Mouse (Mus musculus): ENCODE measurements around the gene Tbpl1. TPM values are rescaled to one million over a fixed set of nuclear protein-coding genes. Genes with fewer than 3 reads are reported as not detected.

Tbpl1 gene
- polyA plus RNA-seq (2017; shearing (Covaris generic)) = 10 to 100 TPM; 58.0 to 67.6 TPM

DNA sequence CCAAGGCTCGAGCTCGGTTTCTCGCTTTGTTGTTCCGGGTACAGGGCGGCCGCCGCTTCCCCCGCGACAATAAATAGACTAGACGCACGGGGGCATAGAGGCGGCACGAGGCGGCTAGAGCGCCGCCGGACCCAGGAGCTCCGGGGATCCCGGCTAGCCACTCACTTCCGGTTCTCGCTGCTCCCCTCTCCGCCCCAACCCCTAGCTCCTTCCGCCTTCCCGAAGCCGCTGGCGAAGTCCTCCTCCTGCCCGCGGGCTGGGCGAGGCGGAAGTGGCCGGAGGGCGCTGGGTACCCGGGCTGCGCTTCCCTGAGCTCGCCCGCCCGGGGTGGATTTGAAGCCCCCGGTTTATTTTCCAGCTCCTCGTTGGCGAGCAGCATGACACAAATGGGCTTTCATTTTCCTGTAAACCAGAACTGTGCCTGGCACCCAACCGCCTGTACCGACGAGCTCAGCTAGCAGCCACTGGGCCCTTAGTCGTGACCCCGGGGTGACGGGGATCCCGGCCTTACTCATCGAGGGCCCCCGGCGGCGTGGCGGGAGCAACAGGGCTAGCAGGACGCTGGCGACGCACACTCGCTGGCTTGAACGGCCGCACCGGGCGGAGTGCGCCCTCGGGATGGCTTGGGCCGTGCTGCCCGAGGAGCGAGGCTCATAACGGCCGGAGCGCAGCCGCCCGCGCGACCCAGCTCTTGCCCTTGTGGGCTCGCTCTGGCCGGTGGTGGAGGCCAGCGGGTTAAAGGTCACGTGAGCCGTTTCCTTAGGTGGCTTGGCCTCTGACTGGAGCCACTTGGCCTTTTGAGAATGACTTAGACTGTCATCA, at the start of gene Tbpl1:
TSS of gene Tbpl1 (minus strand) at position 667 of the 822 bp plus-strand sequence.
- peak; percentile 92 for ATAC-seq

DNA sequence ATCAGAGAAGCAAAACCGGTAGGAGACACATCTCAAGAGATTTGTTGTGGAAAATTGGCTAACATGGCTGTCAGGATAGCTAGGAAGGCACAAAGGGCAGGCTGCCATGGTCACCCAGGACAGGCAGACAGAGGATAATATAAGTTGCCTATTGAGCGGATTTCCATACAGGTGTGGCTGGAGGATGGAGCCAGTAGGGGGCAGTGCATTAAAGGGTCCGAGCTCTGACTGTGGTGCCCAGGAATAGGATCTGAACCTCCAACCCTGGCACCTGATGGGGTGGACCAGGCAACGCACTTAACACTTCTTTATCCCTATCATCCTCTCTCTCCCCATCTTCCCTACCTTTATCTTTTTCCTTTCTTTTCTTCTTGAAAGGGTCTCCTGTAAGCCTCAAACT, 49.7 kb upstream of the Tbpl1 start:
- no peak for ATAC-seq

DNA sequence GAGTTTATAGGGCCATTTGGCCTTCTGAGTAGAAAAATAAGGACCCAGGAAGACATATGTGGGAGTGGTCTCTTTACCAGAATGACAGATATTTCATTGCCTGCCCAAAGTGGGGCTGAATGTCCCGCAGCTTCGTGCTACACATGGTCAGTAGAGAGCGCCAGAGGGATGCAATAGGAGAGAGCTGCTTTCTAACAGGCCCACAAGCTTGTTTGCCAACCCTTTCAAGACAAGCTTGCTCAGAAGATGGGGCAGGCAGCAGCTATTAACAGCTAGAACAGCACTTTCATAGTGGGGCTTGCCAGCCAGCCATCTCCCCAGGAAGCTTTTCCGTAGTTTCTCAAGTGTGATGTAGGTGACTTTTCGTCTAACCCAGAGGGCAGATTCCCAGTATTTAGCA, 46.2 kb upstream of the Tbpl1 start:
- no peak for ATAC-seq

DNA sequence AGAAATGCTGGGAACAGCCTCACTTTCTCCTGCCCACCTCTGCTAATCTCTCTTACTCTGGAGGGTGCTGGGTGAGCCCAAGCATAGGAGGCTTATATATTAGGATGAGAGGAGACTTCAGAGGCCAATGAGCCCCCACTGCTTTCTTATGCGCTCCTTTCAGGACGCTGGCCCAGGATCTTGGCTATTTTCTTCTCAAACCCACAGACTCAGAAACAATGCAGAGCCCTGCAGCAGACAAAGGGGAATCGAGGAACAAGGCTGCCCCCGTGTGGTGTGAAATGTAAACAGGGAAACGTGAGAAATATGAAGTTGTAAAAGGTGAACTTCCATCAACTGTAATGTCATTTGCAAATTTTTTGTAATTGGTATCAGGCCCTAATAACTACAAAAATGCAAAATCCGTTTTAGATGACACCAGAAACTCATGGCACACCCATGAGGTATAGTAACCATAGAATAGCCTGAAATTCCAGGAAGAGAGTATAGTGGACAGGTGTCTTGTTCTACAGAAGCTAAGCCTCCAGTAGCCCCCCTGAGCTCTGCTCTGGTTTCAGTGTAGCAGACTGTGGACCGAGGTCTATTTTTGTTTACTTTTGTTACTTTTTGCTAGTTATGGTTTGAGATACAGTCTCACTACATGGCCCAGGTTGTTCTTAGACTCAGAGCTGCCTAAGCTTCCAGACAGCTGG, 44.4 kb upstream of the Tbpl1 start:
- ATAC-seq = no peak

DNA sequence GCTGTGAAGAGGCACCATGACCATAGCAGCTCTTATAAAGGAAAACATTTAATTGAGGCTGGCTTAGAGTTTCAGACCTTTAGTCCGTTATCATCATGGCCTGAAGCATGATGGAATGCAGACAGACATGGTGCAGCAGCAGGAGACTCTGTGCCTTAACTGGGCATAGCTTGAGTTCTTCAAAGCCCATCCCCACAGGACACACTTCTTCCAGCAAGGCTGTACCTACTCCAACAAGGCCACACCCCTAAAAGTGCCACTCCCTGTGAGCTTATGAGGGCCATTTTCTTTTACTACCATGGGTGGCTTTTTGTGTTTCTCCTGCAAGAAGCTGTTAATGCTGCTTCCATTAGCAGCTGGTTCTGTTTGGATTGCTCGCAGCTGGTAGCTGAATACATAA, 43.7 kb upstream of the Tbpl1 start:
- ATAC-seq = no peak

DNA sequence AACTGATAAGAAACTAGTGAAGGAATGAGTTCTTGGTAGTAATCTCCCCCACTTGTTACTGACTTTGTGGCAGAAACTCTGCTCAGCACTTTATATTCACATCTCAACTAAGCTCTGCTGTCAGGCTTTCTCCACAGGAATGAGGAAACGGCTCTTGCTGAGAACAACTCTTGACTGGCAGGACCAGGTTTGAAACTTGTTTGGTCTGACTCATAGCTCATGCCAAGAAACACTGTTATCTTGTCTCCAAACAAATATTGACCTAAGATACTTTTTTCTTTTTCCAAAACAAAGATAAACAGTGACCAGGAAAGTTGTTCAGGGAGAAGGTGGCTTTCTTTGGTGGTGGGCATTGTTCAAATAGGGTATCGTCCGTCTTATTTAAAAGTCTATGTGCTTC, 42.9 kb upstream of the Tbpl1 start:
- no peak for ATAC-seq

DNA sequence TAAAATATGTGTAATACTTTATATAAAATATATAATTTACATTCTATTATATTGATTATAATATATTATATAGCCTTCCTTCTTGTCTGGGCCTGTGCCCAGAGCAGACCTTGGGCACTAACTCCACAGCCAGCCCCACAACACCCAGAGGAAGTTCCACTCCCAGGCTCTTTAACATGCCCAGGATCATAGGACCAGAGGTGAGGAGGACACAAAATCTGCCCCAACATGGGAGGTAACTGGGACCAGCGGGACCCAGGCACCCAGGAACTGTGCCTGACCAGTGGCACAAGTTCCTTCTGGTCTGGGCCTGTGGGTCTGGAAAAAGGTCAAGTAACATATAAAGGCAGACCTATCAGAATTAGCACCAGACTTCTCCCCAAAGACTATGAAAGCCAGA, 22.5 kb upstream of the Tbpl1 start:
- ATAC-seq = no peak

DNA sequence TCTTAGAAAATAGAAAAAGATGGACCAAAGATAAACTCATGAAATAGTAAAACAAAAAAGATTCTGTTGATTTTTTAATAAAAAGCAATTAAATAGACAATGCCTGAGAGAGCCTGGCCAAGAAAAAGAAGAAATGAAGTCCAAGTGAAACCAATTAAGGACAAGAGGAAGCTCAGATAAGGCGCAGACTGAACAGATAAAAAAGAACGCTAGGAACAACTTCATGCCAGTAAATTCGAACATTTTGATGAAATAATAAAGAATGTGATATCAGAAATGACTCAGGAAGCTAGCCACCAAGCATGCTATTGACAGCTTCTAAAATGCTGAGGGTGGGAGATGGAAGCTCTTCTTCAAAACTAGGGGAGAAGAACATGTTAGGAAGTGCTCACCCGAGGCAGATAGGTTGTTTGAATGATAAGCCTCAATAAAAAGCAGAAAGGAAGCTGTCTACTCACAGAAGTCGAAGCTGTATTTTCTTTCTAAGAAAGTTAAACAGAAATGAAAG, 19.5 kb upstream of the Tbpl1 start:
- no peak for ATAC-seq

DNA sequence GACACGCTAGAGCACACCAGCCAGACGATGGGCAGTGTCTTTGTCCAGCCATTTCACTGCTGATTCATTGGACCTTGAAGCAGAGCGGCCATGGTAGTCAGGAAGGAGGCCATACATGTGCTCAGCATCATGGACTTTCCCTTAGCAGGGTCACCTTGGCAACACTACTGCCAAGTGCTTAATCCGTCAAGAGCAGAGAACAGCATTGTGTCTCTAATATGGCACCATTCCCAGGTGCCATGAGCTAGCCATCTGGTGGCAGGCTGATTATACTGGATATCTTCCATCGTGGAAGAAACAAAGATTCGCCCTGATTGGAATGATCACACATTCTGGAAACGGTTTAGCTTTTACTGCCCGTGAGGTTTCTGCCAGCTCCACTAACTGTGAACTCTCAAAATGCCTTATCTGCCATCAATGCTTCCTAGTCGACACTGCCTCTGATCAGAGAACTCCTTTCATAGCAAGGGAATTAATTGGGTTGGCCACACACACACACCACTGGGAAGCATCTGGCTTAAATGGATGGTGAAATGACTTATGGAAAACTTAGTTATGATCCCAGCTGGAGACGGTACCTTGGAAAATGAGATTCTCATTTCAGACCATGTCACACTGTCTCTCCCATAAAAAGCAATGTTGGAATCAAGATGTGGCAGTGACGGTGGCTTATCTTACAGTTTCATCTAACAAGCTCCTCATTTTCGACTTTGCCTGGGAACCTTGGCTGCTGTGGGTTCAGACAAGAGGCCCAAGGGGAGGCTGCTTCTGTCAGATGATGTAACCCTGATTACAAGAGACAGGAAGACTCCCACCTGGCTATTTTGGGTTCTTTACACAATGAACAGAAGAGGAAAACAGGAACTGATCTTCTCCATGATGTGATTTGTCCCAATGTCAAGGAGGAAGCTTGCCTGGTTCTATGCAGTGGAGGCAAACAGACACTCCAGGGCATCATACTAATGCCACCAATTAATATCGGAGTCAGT, 14.9 kb upstream of the Tbpl1 start:
- ATAC-seq = no peak

DNA sequence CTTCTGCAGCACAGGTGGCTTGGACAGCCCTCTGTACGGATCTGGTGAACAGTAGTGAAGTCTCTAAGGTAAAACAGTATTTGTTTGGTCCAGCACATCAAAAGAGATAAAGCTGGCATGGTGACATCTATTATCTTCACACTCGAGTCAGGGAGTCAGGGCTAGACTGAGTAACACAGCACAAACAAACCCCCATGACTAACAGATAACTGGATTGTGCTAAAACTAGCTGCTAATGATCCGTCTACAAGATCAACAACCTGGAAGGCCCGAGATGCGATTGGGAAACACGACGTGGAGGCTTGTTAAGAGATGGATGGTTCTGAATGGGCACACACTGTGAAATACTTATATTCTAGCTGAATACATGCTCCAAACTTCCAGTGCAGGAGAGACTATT, 14.2 kb upstream of the Tbpl1 start:
- ATAC-seq = no peak

DNA sequence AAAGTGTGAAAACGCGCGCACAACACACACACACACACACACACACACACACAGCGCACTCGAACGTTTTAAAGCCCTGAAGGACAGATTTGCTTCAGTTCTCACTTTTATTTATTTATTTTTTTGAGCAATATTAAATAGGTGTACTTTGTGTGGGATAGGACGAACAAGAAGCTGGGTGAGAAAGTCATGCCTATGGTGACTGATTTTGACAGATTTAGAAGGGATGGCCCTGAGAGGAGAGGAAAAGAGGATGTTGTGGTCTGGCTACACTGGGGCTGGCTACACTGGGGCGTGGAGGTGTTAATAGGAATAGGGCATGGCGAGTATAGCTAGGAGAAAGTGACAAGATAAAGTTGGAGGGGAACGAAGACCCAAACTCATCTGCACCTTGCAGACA, 443 bp upstream of the Tbpl1 start:
- peak; percentile 17 for ATAC-seq

DNA sequence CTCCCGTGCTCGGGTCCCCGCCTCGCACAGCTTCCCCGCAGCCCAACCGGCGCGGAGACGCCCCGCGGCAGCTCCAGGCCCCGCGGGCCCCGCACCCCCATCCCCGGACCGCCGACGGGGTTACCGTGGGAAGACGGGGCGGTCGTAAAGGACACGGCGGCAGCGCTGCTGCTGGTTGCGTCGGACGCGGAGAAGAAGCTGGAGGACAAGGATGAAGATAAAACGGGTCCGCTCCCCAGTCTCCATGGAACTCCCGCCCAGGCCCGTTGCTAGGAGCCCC, 806 bp downstream of the Tbpl1 start:
- ATAC-seq = peak; percentile 33

DNA sequence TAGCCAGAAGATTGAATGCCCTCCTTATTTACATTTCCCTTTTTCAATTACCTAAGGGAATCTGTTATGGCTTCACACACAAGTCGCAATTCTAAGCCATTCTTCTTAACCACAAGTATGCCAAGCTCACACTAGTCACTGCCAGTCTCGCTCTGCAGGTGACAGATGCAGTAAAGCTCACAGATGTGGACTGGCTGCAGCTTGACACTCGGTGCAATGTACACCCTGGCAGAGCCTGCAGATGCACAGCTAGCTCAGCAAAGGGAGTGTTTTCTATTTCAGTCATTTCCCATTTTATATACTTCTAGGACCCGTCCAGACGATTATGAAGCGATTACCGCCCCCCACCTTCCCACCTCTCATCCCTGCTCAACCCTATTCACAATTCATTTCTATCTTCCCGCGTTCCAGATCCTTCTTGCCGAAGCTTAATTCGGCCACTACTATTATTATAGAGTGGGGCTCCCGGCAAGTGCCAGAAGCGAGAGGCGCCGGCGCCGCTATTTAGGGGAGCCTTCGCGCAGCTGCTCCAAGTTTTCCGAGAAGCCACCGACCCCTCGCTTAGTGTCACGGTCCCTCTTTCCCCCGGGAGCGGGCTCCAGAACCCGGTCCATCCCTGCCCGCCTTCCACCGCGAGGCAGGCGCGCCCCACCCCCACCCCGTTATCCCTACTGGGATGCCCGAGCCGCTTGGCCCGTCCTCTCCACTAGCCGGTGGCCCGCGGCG, 1.3 kb downstream of the Tbpl1 start:
- no peak for ATAC-seq

DNA sequence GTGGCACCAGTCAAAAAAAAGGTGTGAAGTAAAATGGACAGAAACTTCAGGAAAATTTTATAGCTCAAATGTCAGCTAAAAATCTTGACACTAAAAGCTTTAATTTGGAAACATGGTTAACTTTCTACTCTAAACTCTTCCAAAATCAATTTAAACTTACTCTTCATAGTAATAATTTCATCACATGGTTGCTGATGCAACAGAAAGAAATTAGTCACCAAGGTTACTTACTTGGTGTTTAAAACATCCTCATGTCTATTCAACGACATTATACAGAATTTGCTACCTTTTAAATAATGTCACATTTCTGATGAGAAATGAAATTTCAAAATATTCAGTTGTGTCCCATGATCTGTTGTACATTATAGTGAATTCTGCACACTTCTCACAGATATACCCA, 3.5 kb downstream of the Tbpl1 start:
- no peak for ATAC-seq

DNA sequence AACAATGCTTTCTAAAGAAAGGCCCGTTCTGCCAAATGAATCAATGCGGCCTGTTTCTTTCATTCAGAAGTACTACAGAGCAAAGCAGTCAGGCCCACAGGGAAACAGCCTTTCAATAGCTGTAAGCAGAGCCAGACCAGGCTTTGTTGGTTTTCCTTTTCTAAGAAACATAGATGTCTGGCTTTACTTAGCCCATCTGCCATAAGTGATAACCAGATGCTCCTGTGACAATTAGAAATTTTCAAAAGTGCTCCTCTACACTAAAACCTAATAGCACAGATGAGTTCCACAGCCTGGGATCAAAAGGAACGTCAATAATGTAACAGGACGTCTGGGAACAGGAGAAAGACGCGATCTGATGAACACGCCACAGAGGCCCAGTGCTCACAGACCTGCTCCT, 5.4 kb downstream of the Tbpl1 start:
- ATAC-seq = no peak

DNA sequence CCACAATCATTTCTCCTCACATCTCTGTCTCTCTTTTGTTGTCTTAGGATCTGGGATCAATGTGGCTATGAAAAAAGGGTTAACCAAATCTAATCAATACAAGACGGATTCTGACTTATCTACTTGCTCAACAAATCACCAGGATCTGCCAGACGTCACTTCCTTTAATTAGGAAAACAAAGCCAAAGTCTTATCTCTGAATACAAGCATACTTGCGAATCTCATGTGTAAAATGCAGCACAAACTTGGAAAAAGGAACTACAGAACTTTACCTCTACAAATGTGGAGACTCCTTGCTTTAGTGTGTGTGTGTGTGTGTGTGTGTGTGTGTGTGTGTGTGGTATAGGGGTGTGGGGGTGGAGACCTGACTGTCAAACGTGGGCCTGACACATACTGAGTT, 6.6 kb downstream of the Tbpl1 start:
- ATAC-seq = no peak

DNA sequence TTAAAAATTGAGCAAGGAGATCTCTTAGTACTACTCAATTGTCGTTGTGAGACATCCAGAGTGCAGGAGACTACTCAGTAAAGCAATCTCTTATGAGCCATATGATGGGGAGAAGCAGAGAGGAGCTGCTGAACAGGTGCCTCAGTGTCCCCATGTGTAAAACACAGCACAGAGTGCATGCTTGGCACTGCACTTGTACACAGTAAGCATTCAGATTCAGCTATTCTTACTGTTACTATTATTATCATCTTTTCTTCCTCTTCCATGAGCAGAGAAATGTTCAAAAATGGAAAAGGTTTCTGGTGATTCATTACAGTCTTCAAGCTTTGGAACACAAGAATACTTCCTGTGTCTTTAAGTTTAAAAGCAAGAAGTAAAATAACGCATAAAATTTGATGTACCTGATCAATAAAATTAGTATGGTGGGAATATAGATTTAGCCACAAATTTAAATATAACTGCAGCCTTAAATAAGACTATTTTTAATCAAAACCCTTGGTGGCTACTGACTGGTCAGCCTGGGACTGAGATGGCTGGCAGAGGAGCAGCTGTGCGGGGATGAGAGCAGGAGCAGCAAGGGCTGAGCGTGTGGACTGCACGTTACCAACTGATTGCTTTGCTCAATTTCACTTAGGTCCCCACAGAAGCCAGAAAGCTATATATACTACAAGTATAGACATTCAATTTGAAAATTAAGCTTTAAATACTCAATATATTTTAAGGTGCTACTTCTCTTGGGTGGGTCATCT, 10.8 kb downstream of the Tbpl1 start:
- no peak for ATAC-seq

DNA sequence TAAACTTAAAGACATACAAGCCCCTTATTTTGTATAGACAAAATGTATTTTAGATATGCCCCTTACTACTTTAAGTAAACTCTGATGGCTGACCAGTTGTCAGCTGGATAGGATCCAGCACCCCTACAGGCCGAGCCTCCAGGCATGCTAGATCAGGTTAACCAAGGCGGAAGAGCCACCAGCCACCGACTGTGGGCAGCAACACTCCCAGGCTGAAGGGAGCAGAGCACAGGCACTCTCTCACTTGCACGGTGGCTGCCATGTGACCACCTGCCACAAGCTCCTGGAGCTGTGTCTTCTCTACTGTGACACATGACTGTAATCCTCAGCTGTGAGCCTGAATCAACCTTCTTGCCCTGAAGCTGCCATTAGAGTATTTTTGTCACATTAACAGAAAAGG, 13.3 kb downstream of the Tbpl1 start:
- ATAC-seq = no peak

DNA sequence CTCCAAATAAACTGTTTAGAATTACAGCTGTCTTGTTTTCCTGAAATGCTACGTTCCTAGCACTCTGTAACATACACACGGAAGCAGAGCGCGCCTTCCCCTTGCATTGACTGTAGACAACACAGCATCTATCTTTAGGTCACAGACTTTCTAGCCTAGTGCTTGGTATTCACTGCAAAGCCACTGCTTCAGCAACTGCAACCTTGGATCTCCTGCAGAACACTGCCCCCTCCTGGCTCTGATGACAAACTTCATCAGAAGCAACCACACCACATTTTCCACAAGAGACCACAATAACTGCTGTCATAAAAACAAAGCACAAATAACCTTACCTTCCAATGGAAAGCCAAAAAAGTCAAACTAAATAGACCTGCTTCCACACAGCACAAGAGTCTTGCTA, 17.2 kb downstream of the Tbpl1 start:
- peak; percentile 91 for ATAC-seq

DNA sequence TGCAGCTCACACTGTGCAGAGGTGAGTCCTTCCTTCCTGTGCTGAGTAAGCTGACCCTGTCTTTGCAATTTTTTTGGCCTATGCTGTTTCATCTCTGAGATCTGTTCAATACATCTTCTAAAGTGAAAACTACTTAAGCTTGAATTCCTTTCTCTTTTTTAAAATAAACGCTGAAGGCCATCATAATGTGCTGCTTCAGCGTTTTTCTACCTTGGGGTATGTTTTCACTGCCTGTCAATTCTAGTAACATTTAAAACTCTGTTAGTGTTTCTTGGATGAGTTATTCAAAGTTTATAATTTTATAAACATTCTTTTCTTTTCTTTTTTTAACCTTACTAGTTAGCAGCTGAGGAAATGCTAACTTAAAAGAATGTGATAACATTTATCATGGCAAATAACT, 18.8 kb downstream of the Tbpl1 start:
- ATAC-seq = no peak

DNA sequence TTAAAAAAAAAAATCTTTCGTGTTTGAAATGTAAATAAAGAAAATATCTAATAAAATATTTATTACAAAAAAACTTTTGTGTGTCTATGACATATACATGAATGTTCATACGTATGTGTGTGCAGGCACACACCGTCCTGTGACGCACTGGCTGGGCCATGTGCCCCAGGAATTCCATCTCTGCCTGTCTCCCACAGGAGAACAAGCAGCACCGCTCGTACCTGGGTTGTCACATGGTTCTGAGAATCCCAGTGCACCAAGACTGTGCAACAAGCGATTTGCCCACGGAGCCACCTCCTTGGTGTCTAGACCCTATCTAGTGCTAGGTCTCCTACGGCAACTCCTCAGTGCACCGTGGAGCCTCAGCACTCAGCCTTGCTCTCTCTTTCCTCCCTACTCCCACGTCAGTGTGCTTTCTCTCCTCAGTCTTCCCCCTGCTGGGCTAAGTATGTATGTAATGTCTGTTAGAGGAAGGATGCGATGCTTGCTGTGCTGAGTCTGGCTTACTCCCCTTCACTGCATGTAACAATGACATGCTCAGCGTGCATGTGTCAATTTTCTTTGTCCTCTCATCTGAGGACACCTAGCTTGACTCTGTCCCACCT, 21.5 kb downstream of the Tbpl1 start:
- ATAC-seq = no peak
